Mouse (Mus musculus) urinary bladder, postnatal 4 days (tissue): ENCODE results near the gene Rad50.

Experiments used
- DNase-seq, 2 experiments: peaks; one replicate each; pipeline ENCODE4 v3.0.0; 2021 to 2022; ENCODE audit warnings: low spot score in 2 of 2

Gene Rad50

DNA sequence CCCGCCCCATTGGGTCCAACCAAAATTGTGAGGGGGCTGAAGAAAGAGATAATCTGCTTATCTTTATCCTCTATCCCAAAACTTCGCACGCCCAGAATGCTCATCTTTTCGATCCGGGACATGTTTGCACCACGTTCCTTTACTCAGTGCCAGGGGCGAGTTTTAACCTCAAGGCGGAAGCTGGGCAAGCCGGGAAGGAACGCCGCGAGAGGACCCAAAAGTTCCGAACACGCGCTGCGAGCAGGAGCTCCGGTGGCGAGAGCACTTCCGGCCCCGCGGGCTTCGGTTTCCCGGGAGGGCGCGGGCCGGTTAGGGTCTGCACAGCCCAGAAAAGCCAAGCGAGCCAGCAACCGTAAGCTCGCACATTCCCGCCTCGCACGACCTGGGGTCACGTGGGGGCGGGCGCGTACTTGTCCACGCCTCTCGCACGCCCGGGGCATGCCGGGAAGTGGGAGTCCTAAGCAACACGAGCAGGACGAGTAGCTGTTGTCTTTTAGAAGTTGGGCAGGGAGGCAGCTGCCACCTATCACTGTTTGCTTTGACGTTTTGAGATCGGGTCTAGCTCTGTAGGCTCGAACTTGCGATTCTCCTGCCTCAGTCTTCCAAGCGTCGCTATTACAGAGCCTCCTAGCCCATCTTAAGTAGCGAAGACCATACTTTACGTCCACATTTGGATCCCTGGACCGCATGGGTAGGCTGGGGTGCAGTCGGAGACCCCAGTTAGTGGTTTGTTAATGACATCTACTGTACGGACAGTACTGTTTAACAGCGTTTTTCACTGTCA lies at the start of gene Rad50:
TSS of gene Rad50 (minus strand) at position 386 of the 784 bp plus-strand sequence.
- DNase-seq: peak; percentile 88 to 89

DNA sequence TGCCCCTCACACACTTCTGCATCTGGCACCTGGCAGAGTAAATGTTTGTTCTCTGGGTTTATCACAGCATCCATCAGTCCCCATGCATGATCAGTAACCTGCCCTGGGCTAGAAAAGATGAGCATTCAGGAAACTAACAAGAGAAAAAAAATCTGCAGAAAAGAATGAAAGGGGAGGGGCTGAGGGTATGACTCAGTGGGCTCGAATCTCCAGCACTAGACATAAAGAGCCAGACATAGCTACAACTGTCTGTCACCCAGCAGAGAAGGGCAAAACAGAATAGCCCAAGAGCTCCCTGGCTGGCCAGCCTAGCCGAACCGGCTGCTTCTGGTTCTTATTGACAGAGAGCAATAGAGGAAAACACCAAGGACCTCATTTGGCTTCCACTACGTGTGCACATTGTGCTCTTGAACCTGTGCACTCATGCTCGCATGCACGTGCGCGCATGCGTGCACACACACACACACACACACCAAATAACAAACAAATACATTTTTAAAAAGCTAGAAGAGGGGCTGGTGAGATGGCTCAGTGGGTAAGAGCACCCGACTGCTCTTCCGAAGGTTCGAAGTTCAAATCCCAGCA lies 48.0 kb upstream of the Rad50 start:
- no peak for DNase-seq

DNA sequence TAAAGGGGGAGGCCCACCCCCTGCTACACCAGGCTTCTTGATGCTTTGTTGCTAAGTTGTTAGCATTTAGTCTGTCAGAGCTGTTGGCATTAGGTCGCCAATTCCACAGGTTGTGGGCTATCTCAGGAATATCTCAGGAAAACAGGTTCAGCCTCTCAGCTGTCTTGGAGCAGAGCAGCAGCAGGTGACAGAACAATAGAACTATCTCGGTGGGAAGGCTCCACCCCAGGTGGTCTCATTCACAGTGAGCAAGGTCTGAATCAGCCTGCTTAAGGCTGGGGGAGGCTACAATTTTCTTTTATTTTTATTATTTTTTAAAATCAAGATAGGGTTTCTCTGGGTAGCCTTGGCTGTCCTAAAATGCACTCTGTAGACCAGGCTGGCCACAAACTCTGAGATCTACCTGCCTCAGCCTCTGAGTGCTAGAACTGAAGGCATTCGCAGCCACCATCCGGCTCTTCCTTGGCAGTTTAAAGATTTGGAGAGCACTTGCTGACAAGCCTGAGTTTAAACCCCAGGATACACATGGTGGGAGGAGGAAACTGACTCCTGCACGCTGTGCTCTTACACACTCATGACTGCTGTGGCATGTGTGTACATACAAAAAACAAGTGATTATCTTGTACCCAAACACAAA lies 42.7 kb upstream of the Rad50 start:
- no peak for DNase-seq

DNA sequence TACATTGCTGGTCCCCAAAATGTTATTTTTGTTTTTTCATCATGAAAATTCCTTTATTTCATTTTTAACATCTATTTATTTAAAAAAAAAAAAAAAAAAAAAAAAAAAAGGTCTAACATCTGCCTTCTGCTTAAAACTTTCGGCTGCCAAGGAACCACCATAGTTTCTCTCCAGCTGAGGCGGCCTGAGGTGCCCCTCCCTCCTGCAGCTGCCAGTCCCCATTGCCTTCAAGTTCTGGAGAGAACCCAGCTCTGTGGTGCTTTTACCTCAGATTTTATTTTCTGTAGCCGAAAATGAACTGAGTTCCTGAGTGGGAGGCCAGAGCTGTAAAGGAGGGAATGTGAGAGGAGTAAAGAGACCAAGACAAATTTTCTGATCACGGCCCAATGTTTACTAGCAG lies 42.2 kb upstream of the Rad50 start:
- DNase-seq: no peak

DNA sequence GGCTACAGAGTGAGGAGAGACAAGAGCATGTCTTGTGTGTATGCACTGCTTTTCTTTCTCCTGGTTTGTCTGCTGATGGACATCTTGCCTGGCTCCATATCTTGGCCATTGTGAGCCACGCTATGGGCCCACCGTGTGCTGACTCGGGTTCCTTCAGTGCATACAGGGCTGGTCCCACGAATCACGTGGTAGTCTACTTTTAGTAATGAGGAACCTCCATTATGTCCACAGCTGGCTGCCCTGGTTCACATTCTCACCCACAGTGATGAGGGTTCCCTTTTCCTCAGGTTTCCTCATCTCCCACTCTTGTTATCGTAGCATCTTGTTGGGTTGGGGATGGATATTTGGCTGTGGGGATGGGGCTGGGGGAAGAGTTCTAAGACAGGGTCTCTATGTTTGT lies 41.5 kb upstream of the Rad50 start:
- DNase-seq: no peak

DNA sequence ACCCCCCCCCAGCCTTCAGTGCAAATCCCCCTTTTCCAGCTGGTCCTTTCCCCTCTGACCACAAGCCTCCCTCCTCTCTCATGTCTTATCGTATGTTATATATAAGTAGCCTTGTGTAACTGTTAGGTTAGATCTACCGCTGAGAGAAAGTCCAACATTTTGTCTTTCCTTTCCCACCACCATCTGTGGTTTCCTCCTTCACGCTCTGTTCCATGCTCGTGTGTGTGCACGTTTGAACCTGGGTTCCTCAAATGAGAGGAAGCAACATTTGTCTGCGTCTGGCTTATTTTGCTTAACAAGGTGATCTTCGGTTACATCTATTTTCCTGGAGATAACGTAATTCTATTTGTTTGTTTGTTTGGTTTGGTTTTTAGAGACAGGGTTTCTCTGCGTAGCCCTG lies 40.9 kb upstream of the Rad50 start:
- no peak for DNase-seq

DNA sequence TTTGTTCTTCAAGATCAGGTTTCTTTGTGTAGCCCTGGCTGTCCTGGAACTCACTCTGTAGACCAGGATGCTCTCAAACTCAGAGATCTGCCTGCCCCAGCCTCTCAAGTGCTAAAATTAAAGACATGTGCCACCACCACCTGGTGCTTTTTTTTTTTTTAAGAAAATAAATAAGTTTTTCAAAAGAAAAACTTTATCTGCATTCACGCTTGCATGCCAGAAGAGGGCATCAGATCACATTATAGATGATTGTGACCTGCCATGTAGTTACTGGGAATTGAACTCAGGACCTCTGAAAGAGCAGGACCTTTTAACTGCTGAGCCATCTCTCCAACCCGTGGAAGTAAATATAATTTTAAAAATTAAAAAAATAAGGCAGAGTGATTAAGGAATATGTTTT lies 38.1 kb upstream of the Rad50 start:
- DNase-seq: no peak

DNA sequence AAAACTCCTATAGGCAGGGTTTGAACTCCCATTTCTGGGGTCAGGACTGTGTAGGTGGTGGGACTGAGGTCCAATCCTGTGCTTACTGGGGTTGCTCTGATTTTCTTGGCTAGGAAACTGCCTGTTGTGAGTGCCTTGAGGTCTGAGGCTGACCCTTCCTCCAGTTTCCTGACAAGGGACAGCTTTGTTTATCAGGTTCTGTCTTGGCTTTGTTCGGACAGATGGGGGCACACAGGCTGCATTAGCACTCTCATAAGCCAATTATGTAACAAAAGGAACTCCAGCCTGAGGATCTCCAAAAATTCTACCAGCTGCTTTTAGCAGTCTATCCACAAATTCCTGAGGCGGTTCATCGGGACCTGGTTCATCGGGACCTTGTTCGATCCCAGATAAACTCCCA lies 35.2 kb upstream of the Rad50 start:
- DNase-seq: no peak

DNA sequence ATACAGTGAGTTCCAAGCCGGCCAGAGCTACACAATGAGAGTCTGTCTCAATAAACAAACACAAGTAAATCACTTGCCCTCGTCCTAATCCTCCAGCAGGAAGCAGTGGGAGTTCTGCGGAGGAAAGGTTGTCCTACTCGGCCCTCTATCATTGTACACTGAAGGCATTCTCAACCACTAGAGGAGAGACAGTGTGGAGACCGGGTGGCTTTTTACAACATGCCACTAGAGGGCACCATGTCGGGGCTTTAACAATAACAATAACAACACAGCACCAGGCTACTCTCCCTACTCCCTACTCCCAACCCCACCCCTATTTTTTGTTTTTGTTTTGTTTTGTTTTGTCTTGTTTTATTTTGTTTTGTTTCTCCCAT lies 30.4 kb upstream of the Rad50 start:
- DNase-seq: no peak

DNA sequence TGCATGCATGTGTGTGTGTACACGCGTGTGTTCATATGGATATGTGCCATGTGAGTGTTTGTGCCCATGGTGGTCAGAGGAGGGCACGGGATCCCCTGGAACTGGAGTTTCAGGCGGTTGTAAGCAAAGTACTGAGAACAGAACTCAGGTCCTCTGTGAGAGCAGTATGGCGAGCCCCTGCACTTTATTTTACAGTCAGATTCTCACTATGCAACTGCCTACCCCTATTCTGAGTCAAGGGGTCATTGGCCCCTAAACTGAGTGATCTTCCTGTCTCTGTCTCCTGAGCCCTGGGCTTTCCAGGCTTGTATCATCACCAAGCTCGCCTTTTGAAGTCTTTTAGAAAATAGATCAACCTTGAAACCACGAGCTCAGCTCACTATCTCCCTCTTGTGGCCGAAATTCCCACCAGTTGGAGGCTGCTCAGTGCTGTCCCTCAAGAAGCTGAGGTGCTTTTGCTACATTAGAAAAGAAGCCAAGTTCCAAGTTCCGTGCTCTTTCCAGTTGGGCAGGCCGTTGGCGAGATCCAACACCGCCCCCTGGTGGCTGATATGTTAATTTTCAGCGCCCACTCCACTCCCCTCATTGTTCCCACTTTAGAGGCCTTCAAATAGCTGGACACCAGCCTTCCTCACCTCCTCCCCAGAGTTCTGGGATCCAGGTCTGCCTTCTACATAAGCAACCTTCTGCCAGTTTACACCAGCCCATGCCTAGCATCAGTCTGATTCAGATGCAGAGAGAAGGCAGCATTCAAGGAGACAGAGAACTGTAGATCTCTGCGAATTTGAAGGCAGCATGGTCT lies 29.9 kb upstream of the Rad50 start:
- peak; percentile 64 to 82 for DNase-seq

DNA sequence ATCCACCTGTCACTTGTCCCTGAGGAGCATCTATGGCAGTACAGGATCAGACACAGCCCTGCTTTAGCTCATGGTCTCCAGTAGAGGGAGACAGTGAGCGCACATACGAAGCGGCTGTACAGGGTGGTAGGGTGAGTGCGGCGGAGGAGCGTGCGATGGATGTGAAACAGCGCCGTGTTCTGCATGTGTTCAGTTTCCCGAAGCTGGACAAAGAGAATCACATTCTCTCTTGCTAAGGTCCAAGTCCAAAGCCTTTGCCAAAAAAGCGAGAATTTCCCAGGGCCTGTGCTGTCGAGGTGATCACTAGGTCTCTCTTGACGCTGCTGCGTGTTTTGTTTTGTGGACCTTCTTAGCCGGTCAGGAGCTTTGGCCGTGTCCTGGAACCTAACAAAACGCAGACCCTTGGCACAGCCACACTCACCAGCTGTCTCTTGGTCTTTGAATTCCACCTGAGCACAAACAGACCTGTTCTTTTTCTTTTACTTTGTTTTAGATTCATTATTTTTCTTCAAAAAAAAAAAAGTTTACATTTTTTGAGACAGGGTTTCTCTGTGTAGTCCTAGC lies 28.6 kb upstream of the Rad50 start:
- DNase-seq: peak in 1 of 2 experiments; percentile 48

DNA sequence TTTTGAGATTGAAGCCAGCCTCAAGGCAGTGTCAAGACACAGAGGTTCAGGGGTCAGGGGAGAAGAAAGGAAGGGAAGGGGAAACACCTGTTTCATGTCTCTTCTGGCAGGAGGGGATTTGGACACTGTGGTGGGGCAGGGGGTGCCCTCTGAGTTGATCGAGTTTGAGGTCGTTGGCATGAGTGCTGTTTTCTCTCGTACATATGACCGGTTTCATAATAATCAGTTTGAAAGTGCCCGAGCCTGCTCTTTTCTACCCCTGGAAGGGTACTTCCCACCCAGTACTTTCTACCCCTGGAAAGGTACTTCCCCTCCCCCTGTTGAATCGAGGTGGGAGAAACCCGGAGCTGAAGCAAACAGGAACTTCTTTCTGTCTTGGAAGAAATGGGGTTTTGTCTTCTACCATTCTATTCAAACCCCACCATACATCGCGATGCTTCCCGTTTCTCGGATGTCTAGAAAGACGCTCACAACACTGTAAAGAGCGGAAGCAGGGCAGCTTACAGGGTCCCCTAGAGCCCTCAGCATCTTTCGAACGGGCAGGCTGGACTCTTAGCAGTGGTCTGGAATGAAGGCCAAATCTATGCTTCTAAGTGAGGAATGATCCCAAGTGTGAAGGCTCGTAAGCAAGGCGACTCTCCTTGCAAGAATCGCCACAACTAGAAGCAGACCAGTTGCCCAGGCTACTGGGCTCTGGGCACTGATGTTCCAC lies 28.0 kb upstream of the Rad50 start:
- DNase-seq: no peak

DNA sequence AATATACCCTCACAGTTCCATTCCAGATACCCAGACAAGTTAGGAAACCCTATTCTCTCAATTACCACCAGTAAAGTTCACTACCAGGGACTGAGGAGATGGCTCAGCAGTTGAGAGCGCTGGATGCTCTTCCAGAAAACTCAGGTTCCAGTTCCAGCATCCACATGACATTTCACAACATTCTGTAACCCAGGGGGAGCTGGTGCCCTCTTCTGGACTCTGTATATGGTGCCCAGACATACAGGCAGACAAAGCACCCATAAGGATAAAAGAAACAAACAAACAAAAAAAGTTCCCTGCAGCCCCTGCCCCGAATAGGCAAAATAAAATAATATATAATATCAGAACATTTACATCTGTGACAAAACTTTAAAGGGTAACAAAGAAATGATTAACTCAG lies 27.3 kb upstream of the Rad50 start:
- DNase-seq: no peak

DNA sequence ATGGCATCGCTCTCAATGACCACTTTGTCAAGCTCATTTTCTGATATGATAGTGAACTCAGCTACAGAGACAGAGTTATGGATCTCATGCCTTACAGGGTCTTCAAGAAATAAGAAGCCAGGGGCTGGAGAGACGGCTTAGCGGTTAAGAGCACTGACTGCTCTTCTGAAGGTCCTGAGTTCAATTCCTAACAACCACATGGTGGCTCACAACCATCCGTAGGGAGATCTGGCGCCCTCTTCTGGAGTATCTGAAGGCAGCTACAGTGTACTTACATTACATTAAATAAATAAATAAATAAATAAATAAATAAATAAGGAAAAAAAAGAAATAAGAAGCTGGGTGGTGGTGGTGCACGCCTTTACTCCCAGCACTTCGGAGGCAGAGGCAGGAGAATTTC lies 26.7 kb upstream of the Rad50 start:
- no peak for DNase-seq

DNA sequence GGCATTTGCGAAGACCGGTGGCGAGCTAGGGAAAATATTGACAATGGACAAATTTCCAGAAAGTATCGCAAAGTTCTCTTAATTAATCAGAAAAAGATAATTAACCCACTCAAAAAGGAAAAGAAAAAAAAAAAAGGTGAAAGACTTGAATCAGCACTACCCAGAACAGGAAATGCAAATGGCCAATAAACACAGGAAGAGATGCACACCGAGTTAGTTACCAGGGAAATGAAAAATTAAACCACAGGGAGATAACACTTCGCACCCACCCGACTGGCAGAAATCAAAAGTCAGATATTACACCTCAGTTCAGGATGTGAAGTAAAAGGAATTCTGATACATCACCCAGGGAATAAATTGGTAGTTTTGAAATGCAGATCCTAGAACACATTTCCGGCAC lies 25.1 kb upstream of the Rad50 start:
- DNase-seq: no peak

DNA sequence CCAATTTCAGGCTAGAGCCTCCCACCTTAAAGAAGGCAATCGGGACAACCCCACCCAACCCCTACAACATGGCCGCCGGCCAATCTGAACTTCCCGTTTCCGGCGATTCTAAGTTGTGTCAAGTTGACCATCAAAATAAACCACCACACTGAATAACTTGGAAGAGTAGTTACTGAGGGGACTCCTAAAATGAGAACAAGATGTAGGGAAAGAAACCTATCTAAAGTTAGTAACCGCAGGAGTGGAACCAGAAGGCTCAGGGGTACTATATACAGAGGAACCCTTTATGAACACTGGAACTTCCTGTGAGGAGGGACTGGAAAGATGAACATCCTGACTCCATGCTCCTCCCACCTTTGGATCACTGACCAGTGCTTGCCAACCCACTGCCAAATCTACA lies 24.3 kb upstream of the Rad50 start:
- no peak for DNase-seq

DNA sequence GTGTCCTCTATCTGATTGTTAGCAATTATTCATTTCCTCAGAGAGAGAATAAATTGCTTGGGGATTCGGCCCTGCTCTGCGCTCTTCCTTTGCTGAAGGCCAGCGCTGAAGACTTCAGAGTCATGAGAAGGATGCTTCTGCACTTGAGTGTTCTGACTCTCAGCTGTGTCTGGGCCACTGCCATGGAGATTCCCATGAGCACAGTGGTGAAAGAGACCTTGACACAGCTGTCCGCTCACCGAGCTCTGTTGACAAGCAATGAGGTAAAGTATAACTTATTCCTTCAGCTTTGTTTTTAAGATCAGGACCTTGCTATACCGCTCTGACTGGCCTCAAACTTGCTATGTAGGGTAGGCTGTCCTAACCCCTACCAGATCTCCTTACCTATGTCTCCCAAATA lies 13.6 kb upstream of the Rad50 start, which contains the start of gene Il5:
TSS of gene Il5 (plus strand) at position 80 of the 400 bp plus-strand sequence.
- DNase-seq: no peak

DNA sequence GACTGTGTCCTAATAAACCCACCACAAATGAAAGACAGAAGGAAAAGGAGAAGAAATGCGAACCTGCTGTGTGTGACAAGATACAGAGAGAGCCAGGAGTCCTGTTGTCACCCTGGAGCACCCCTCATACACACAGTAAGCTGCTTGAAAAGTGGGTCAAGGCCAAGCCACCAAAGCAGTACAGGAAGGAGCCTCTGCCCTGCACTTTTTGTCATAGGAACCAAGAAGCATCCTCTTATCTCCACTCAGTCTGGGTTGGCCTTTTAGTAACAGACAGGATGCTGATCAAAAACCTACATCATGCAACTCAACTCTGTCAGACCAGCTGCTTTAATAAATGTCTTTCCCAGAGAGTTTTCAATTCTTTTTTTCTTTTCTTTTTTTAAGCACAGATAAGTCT lies 12.6 kb upstream of the Rad50 start:
- DNase-seq: no peak

DNA sequence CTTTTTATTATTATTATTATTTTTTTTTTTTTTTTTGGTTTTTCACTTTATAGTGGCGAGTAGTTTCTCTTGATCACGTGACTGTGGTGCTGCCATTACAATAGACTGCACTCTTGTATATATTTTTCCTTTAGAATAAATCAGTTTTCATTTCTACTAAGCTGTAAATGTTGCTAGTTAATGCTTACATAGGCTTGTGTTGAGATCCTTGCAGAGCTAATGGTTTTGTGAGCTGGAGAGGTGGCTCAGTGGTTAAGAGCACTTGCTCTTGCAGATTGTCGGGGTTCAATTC lies 545 bp upstream of the Rad50 start:
- DNase-seq: no peak

DNA sequence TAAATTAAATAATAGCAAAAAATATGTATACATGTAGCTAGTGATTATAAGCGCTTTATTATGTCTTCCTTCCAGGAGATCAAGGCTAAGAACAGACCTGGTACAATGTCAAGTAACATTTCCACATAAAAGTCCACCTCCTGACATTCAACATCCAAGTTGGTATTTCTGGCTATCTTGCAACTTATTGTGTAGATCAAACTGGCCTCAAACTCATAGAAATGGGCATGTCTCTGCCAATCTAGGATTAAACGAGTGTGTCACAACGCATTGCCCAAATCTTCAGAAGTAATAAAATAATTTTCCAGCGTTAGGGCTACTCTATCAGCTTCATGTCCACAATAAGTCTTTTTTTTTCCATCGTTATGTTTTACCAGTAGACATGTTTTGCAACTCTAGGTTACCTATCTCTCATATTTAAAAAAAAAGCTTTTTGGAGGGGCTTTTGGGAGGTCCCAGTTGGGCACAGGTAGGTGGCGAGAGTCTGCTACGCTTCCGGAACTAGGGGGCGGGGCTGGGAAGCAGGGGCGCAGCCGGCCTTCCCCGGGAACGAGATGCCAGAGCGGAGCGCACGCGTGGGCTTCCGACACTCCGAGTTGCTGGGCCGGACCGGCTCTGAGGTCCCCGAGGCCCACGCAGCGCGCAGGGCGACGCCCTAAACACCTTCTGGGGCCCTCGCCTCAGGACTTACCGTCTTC lies 734 bp downstream of the Rad50 start:
- peak; percentile 32 to 62 for DNase-seq

DNA sequence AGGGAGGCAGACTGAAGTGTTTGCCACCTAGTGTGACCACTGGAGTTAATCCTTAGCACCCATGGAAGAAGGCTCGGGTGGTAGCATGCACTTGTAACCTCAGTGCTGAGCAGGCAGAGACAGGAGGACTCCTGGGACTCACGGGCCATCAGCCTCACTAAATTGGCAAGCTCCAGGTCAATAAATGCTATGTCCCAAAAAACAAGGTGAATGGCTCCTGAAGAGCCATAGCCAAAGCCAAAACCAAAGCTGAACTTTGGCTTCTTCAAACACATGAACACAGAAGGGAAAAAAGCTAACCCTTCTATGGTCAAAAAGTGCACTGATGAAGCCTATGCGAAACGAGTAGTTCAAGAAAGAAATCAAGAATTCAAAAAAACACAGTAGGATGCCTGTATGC lies 7.8 kb downstream of the Rad50 start:
- no peak for DNase-seq
